Mouse (Mus musculus): ENCODE measurements around the gene Tbkbp1.

The Tbkbp1 gene

DNA sequence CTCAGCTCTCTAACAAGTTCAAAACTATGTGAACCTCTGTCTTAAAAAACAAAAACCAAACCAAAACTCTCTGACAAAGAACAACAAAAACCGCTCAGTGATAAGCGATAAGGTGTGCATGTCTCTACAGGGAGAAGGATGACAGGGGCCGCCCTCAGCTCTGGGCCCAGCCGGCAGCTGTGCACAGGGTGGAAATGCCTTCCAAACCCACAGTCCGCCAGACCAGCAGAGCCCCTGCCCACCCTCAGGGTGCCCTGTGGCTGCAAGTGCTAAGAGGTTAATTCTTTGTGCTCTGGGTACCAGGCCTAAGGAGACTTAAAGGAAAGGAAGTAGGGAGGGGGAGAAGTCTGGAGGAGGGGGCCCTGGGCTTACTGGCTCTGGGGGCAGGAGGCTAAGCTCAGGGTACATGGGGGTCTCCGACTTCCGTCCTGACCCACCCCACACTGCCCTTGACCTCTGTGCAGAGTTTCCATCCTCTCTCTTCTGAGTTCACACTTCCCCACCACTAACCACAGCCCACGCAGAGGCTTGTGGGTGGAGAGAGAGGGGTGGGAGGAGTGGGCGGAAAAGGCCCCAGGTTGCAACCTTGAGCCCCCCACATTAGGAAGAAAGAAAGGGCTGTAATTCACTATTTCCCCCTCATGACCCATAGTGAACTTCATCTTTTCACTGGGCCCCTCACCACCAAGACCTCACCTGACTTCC is 7.9 kb downstream of the Tbkbp1 start:
- H3K36me3 ChIP-seq (ENCODE audit: insufficient read depth, low read length): peaks cover 10% of the 10 kb centered on the region
- no peak for TF ChIP-seq POU5F1 (IDR thresholded peaks at IDR 0.05; ENCODE audit: borderline replicate concordance, low read length)
- peak overlapping the region; percentile 32 for H3K4me3 ChIP-seq (replicated peaks; ENCODE audit: low read length)
- H3K9me3 ChIP-seq (ENCODE audit: low read length): no peaks in the 10 kb centered on the region
- peaks cover 64% of the 10 kb centered on the region for H3K27me3 ChIP-seq (ENCODE audit: insufficient read depth, low read length)
- peaks cover 77% of the 10 kb centered on the region for H3K4me1 ChIP-seq (replicated peaks; ENCODE audit: low read depth, low read length)

DNA sequence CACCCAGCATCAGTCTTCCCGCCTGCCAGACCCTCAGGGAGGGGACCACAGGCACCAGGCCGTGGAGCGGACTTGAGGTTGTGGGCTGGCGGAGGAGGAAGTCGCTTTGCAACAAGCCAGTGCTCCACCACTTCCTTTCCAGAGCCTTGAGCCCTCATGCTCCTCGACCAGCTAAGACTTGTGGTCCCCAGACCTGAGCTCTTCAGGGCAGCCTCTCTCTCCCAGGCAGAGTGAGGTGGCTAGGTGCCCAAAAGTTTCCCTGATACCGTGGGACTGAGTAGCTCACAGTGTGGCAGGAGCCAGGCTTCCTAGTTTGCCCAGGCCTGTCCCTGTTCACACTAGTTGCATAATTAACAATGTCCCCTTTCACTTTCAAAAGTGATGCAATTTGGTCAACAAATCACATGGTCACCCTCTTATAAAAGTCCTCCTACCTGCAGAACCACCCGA is 9.1 kb downstream of the Tbkbp1 start:
- TF ChIP-seq NANOG (IDR thresholded peaks at IDR 0.05; ENCODE audit: borderline replicate concordance, low read length): no peak
- TF ChIP-seq POU5F1 (IDR thresholded peaks at IDR 0.05; ENCODE audit: borderline replicate concordance, low read length): no peak
- no peak for TF ChIP-seq CTCF (conservative IDR thresholded peaks at IDR 0.05; ENCODE audit: low read length)
- Histone ChIP-seq H3K36me3 (ENCODE audit: insufficient read depth, low read length) (peaks cover 18% of the 10 kb centered on the region), H3K9me3 (ENCODE audit: low read length) (no peaks in the 10 kb centered on the region), H3K4me1 (replicated peaks; ENCODE audit: low read depth, low read length) (peaks cover 77% of the 10 kb centered on the region), H3K27me3 (ENCODE audit: insufficient read depth, low read length) (peaks cover 66% of the 10 kb centered on the region), H3K4me3 (replicated peaks; ENCODE audit: low read length) (peak overlapping the region; percentile 51)

DNA sequence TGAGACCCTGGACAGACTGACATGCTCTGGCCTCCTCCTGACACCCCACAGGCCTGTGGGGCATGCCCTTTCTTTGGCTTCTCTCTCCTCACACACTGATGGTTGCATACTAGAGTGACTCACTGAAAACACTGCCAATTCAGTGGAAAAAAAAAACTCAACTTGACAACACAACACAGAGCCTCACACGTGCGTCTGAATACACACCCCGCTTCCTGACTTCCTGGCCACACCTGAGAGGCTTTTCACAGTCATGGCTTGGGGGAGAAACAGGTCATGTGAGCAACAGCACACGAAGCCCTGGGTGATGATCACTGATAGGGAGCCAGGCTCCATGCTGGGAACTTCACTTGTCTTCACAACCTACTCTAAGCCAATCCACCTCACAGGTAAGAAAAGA is 10.5 kb downstream of the Tbkbp1 start:
- Histone ChIP-seq H3K4me1 (replicated peaks; ENCODE audit: low read depth, low read length) (peaks cover 66% of the 10 kb centered on the region), H3K27me3 (ENCODE audit: insufficient read depth, low read length) (peaks cover 72% of the 10 kb centered on the region), H3K36me3 (ENCODE audit: insufficient read depth, low read length) (peaks cover 18% of the 10 kb centered on the region), H3K4me3 (replicated peaks; ENCODE audit: low read length) (no peak overlapping the region), H3K9me3 (ENCODE audit: low read length) (no peaks in the 10 kb centered on the region)
- TF ChIP-seq POU5F1 (IDR thresholded peaks at IDR 0.05; ENCODE audit: borderline replicate concordance, low read length) (no peak), CTCF (conservative IDR thresholded peaks at IDR 0.05; ENCODE audit: low read length) (no peak), NANOG (IDR thresholded peaks at IDR 0.05; ENCODE audit: borderline replicate concordance, low read length) (no peak)

DNA sequence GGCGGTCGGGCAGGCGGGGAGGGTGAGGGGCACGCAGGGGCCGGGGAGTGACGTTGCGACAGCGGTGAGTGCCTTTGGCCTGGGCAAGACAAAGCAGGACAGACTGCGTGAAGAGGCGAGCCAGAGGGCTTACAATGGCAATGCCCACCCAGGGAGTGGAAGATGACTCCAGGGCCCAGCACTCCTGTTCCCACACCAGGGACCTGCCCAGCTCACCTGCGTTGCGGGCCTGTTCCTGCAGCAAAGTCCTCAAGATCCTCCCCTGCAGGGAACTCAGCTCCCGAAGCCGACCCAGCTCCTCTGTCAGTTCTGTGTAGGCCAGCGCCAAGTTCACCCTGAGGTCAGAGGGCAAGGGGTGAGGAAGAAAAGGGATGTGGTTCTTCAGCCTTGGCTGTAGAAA is 12.0 kb downstream of the Tbkbp1 start:
- peaks cover 83% of the 10 kb centered on the region for H3K27me3 ChIP-seq (ENCODE audit: insufficient read depth, low read length)
- TF ChIP-seq NANOG (IDR thresholded peaks at IDR 0.05; ENCODE audit: borderline replicate concordance, low read length): no peak
- no peak for TF ChIP-seq POU5F1 (IDR thresholded peaks at IDR 0.05; ENCODE audit: borderline replicate concordance, low read length)
- no peak for TF ChIP-seq CTCF (conservative IDR thresholded peaks at IDR 0.05; ENCODE audit: low read length)
- peaks cover 63% of the 10 kb centered on the region for H3K4me1 ChIP-seq (replicated peaks; ENCODE audit: low read depth, low read length)
- no peaks in the 10 kb centered on the region for H3K9me3 ChIP-seq (ENCODE audit: low read length)
- H3K36me3 ChIP-seq (ENCODE audit: insufficient read depth, low read length): peaks cover 13% of the 10 kb centered on the region
- peak overlapping the region; percentile 77 for H3K4me3 ChIP-seq (replicated peaks; ENCODE audit: low read length)

DNA sequence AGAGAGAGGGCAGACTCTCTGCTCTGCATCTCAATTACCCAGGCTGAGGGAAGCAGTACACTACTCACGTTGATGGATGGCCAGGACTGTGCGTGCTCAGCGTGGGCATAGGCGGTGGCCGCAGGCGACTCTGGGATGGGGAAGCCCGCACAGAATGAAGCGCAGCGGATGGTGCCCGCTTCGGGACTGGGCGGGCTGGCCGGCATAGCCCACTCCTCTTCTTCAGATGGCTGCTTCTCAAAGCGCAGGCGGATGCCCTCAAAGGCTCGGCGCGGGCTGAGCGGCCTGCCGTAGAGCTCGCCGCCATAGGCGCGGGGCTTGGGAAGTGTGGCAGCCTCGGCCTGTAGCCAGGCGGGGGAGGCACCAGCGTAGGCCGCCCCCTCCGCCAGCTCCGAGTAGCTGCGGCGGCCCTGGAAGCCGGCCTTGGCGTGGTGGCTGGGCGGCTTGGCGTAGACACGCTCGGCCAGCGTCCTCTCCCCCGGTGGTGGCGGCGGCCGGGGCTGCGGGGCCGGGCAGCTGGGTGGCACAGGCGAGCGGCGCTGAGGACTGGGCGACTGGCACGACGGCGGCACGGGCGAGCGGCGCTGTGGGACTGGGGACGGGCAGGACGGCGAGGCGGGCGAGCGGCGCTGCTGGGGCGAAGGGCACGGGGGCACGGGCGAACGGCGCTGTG is 12.6 kb downstream of the Tbkbp1 start:
- Histone ChIP-seq H3K4me1 (replicated peaks; ENCODE audit: low read depth, low read length) (peaks cover 63% of the 10 kb centered on the region), H3K4me3 (replicated peaks; ENCODE audit: low read length) (peak overlapping the region; percentile 77), H3K9me3 (ENCODE audit: low read length) (no peaks in the 10 kb centered on the region), H3K36me3 (ENCODE audit: insufficient read depth, low read length) (peaks cover 13% of the 10 kb centered on the region), H3K27me3 (ENCODE audit: insufficient read depth, low read length) (peaks cover 85% of the 10 kb centered on the region)
- TF ChIP-seq POU5F1 (IDR thresholded peaks at IDR 0.05; ENCODE audit: borderline replicate concordance, low read length): no peak
- no peak for TF ChIP-seq NANOG (IDR thresholded peaks at IDR 0.05; ENCODE audit: borderline replicate concordance, low read length)
- no peak for TF ChIP-seq CTCF (conservative IDR thresholded peaks at IDR 0.05; ENCODE audit: low read length)

DNA sequence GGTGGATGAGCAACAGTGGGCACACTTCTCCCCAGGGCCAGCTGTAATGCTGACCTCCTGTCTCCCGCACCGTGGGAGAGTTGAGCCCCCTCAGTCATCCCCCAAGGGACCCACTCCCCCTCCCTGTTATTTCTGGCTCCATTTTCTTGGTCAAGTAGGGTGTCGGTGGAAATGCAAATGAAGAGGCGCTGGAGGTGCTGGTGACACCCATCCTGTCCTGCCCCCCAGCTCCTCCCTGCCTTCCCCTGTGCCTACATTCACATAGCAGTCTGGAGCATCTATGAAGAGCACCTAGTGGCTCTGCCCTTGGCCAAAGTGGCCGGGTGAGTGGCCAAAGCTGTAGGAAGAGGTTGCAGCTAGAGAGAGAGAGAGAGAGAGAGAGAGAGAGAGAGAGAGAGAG is 18.0 kb downstream of the Tbkbp1 start:
- peaks cover 95% of the 10 kb centered on the region for H3K27me3 ChIP-seq (ENCODE audit: insufficient read depth, low read length)
- peaks cover 41% of the 10 kb centered on the region for H3K4me1 ChIP-seq (replicated peaks; ENCODE audit: low read depth, low read length)
- H3K4me3 ChIP-seq (replicated peaks; ENCODE audit: low read length): no peak overlapping the region
- peaks cover 13% of the 10 kb centered on the region for H3K36me3 ChIP-seq (ENCODE audit: insufficient read depth, low read length)
- TF ChIP-seq POU5F1 (IDR thresholded peaks at IDR 0.05; ENCODE audit: borderline replicate concordance, low read length): no peak
- no peak for TF ChIP-seq CTCF (conservative IDR thresholded peaks at IDR 0.05; ENCODE audit: low read length)
- no peak for TF ChIP-seq NANOG (IDR thresholded peaks at IDR 0.05; ENCODE audit: borderline replicate concordance, low read length)
- H3K9me3 ChIP-seq (ENCODE audit: low read length): no peaks in the 10 kb centered on the region

DNA sequence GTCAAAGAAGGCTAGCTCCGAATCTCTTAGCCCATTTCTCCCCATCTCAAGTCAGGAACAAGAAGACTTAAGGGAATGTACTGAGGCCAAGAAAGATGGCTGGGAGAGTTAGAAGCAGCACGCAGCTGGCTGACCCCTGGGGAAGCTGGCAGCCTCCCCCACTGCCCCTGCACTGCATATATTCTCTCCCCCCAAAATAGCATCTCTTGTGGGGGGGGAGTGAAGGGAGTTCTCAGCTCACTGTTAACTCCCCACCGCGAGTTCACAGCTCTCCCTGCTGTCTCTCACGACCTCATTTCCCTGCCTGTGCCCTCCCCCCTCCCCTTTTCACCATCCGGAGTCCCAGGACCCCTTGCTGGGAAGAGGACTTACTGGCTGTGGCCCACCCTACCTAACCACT is 19.1 kb downstream of the Tbkbp1 start:
- Histone ChIP-seq H3K9me3 (ENCODE audit: low read length) (no peaks in the 10 kb centered on the region), H3K4me3 (replicated peaks; ENCODE audit: low read length) (no peak overlapping the region), H3K4me1 (replicated peaks; ENCODE audit: low read depth, low read length) (peaks cover 47% of the 10 kb centered on the region), H3K27me3 (ENCODE audit: insufficient read depth, low read length) (peaks cover 94% of the 10 kb centered on the region), H3K36me3 (ENCODE audit: insufficient read depth, low read length) (peaks cover 4% of the 10 kb centered on the region; the same call in 1 of the 2 replicates)
- TF ChIP-seq POU5F1 (IDR thresholded peaks at IDR 0.05; ENCODE audit: borderline replicate concordance, low read length) (no peak), NANOG (IDR thresholded peaks at IDR 0.05; ENCODE audit: borderline replicate concordance, low read length) (no peak), CTCF (conservative IDR thresholded peaks at IDR 0.05; ENCODE audit: low read length) (no peak)

DNA sequence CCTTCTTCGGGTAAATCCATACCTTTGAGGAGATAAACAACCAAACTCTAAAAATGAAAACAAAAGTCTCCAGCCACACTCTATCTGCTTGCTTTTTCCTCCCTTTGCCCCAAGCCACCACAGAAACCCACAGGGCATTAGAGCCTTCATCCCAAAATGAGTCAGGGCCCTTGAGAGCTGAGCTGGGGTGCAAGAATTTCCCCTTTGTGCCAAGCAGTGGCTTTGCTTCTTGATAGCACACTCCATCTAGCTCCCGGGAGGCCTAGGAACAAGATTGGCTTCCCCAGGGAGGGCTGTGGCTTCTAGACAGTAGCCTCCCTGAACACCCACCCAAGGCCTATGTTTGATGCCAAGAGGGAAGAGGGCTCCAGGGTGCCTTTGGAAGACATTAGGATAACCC is 19.6 kb downstream of the Tbkbp1 start:
- Histone ChIP-seq H3K4me3 (replicated peaks; ENCODE audit: low read length) (no peak overlapping the region), H3K36me3 (ENCODE audit: insufficient read depth, low read length) (peaks cover 2% of the 10 kb centered on the region; the same call in 1 of the 2 replicates), H3K4me1 (replicated peaks; ENCODE audit: low read depth, low read length) (peaks cover 52% of the 10 kb centered on the region), H3K9me3 (ENCODE audit: low read length) (no peaks in the 10 kb centered on the region), H3K27me3 (ENCODE audit: insufficient read depth, low read length) (peaks cover 94% of the 10 kb centered on the region)
- no peak for TF ChIP-seq NANOG (IDR thresholded peaks at IDR 0.05; ENCODE audit: borderline replicate concordance, low read length)
- no peak for TF ChIP-seq CTCF (conservative IDR thresholded peaks at IDR 0.05; ENCODE audit: low read length)
- TF ChIP-seq POU5F1 (IDR thresholded peaks at IDR 0.05; ENCODE audit: borderline replicate concordance, low read length): no peak
